Mouse (Mus musculus): ENCODE results near the gene BC004004. TPM values are rescaled to one million over a fixed set of nuclear protein-coding genes. Genes with fewer than 3 reads are reported as not detected.

The BC004004 gene
- polyA plus RNA-seq, 1 experiment from 2014 or later, result 116 TPM

GRCm38 (mm10) chr17:29326531-29327529 is 58.2 kb downstream of the BC004004 start:
- no peaks in the 10 kb centered on the region; the same call in 1 of the 2 replicates for H3K27me3 ChIP-seq (replicated peaks; ENCODE audit: control insufficient read depth, insufficient read depth, low read length)
- peak overlapping the region; percentile 4; the same call in 1 of the 2 replicates for H3K4me2 ChIP-seq (replicated peaks; ENCODE audit: low read depth)
- no peak for ATAC-seq
- no peak overlapping the region for H3K4me3 ChIP-seq (ENCODE audit: low read depth, low read length)
- H3K9ac ChIP-seq (ENCODE audit: low read depth, low read length), result no peak overlapping the region
- TF ChIP-seq CTCF (IDR thresholded peaks at IDR 0.05; ENCODE audit: low read depth), result no peak
- no peaks in the 10 kb centered on the region for H3K9me3 ChIP-seq (ENCODE audit: control insufficient read depth)
- peaks cover 4% of the 10 kb centered on the region; the same call in 1 of the 2 replicates for H3K36me3 ChIP-seq (ENCODE audit: control insufficient read depth, insufficient read depth)
- no peak overlapping the region for H3K27ac ChIP-seq (ENCODE audit: low read depth, low read length)
- WGBS, result 29% methylated on average over 52 of the region's 52 CpGs
- H3K4me1 ChIP-seq (replicated peaks; ENCODE audit: control insufficient read depth, insufficient read depth, low read length), result no peaks in the 10 kb centered on the region

- 93% methylated on average over 9 of the region's 9 CpGs for WGBS
Measured at GRCm38 (mm10) chr17:29327691-29328090, 59.1 kb downstream of the BC004004 start.

GRCm38 (mm10) chr17:29330221-29330620 is 61.6 kb downstream of the BC004004 start:
- no peak overlapping the region for H3K9ac ChIP-seq (ENCODE audit: low read depth, low read length)
- 82% methylated on average over 3 of the region's 3 CpGs for WGBS
- TF ChIP-seq CTCF (IDR thresholded peaks at IDR 0.05; ENCODE audit: low read depth), result no peak

More at GRCm38 (mm10) chr17:29327691-29328090, 59.1 kb downstream of the BC004004 start:
- H3K9me3 ChIP-seq (ENCODE audit: control insufficient read depth), result no peaks in the 10 kb centered on the region
- peaks cover 12% of the 10 kb centered on the region for H3K36me3 ChIP-seq (ENCODE audit: control insufficient read depth, insufficient read depth)
- TF ChIP-seq CTCF (IDR thresholded peaks at IDR 0.05; ENCODE audit: low read depth), result no peak
- no peaks in the 10 kb centered on the region; the same call in 1 of the 2 replicates for H3K27me3 ChIP-seq (replicated peaks; ENCODE audit: control insufficient read depth, insufficient read depth, low read length)
- no peak overlapping the region for H3K4me2 ChIP-seq (replicated peaks; ENCODE audit: low read depth)
- no peak for ATAC-seq
- no peak overlapping the region for H3K9ac ChIP-seq (ENCODE audit: low read depth, low read length)
- no peaks in the 10 kb centered on the region for H3K4me1 ChIP-seq (replicated peaks; ENCODE audit: control insufficient read depth, insufficient read depth, low read length)
- no peak overlapping the region for H3K27ac ChIP-seq (ENCODE audit: low read depth, low read length)
- H3K4me3 ChIP-seq (ENCODE audit: low read depth, low read length), result no peak overlapping the region

GRCm38 (mm10) chr17:29330671-29331410 is 62.3 kb downstream of the BC004004 start:
- peak; percentile 20 for TF ChIP-seq CTCF (IDR thresholded peaks at IDR 0.05; ENCODE audit: low read depth)
- WGBS, result 28% methylated on average over 5 of the region's 5 CpGs
- Histone ChIP-seq H3K27me3 (replicated peaks; ENCODE audit: control insufficient read depth, insufficient read depth, low read length) (no peaks in the 10 kb centered on the region; the same call in 1 of the 2 replicates), H3K9ac (ENCODE audit: low read depth, low read length) (no peak overlapping the region), H3K4me2 (replicated peaks; ENCODE audit: low read depth) (no peak overlapping the region), H3K4me3 (ENCODE audit: low read depth, low read length) (no peak overlapping the region), H3K27ac (ENCODE audit: low read depth, low read length) (no peak overlapping the region), H3K9me3 (ENCODE audit: control insufficient read depth) (no peaks in the 10 kb centered on the region), H3K4me1 (replicated peaks; ENCODE audit: control insufficient read depth, insufficient read depth, low read length) (no peaks in the 10 kb centered on the region), H3K36me3 (ENCODE audit: control insufficient read depth, insufficient read depth) (peaks cover 38% of the 10 kb centered on the region)
- ATAC-seq, result 0 out of 2 replicates have a peak, but pooled peaks have one; percentile 28

More at GRCm38 (mm10) chr17:29330221-29330620, 61.6 kb downstream of the BC004004 start:
- Histone ChIP-seq H3K4me1 (replicated peaks; ENCODE audit: control insufficient read depth, insufficient read depth, low read length) (no peaks in the 10 kb centered on the region), H3K27me3 (replicated peaks; ENCODE audit: control insufficient read depth, insufficient read depth, low read length) (no peaks in the 10 kb centered on the region; the same call in 1 of the 2 replicates), H3K36me3 (ENCODE audit: control insufficient read depth, insufficient read depth) (peaks cover 32% of the 10 kb centered on the region), H3K4me3 (ENCODE audit: low read depth, low read length) (no peak overlapping the region), H3K9me3 (ENCODE audit: control insufficient read depth) (no peaks in the 10 kb centered on the region), H3K27ac (ENCODE audit: low read depth, low read length) (no peak overlapping the region), H3K4me2 (replicated peaks; ENCODE audit: low read depth) (no peak overlapping the region)
- ATAC-seq, result no peak

GRCm38 (mm10) chr17:29332186-29332685 is 63.6 kb downstream of the BC004004 start:
- ATAC-seq, result no peak
- H3K9me3 ChIP-seq (ENCODE audit: control insufficient read depth), result no peaks in the 10 kb centered on the region
- H3K4me1 ChIP-seq (replicated peaks; ENCODE audit: control insufficient read depth, insufficient read depth, low read length), result no peaks in the 10 kb centered on the region
- peaks cover 52% of the 10 kb centered on the region for H3K36me3 ChIP-seq (ENCODE audit: control insufficient read depth, insufficient read depth)
- no peak overlapping the region for H3K4me3 ChIP-seq (ENCODE audit: low read depth, low read length)
- 83% methylated on average over 4 of the region's 4 CpGs for WGBS
- no peak overlapping the region for H3K4me2 ChIP-seq (replicated peaks; ENCODE audit: low read depth)
- H3K27me3 ChIP-seq (replicated peaks; ENCODE audit: control insufficient read depth, insufficient read depth, low read length), result no peaks in the 10 kb centered on the region
- no peak overlapping the region for H3K9ac ChIP-seq (ENCODE audit: low read depth, low read length)
- TF ChIP-seq CTCF (IDR thresholded peaks at IDR 0.05; ENCODE audit: low read depth), result no peak
- H3K27ac ChIP-seq (ENCODE audit: low read depth, low read length), result no peak overlapping the region

Measured in intestine, postnatal 0 days (tissue).